ENCODE assay signal across 9 mouse cellular contexts in the genomic region with DNA sequence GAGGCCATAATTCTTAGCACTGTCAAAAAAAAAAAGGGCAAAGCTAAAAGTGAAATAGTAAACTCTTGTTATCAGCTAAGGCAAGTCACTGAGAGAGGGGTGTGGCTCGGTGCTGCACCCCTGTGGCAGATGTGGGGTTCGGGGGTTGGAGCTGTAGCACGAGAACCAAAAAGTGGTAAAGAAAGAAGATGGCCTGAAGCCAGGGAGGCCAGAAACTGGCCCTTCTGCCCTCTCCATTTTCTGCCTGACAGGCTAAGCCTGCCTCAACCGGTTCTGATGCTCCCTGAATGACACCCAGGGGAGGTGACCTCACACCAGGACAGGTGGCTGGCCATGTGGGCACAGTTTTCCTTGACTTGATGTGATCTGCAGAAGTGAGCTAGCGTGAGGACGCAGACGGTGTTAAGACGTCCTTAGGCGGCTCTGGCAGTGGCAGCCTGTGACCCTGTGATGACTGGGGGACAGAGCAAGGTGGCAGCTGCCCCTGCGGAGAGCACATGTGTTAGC. TPM values are rescaled to one million over a fixed set of nuclear protein-coding genes. Genes with fewer than 3 reads are reported as not detected.
A peak's percentile ranks its signal among the peaks of the same experiment; 100 is the strongest.
DNase-seq lines count a peak whose midpoint lies in the region; ATAC-seq lines count a peak whose summit lies in the region.
"Had no signal": no experiment of that assay in that cellular context is flagged by ENCODE, and none has a peak within 500 bp of the region (broad histone marks: within the 10 kb centered on the region; RNA-seq: fewer than 3 reads in every experiment).

No protein-coding gene starts in this region.

- peak overlapping the region in 1 of 2 experiments; percentile 53; a peak in 1 of 4 replicates for H3K27ac ChIP-seq in heart, embryonic 14.5 days (replicated peaks in 1 of 2; ENCODE audit: control insufficient read depth in 1 of 2, insufficient read depth in 1 of 2, low read depth in 2 of 2, low read length in 2 of 2)

- H3K36me3 ChIP-seq in heart, embryonic 14.5 days (ENCODE audit: control insufficient read depth, insufficient read depth, low read length): peaks cover 18% of the 10 kb centered on the region

- DNase-seq in cerebellum, adult 18-20 months: peak; percentile 33 to 38
- DNase-seq in cerebellum, adult 8-10 months: no peak
- DNase-seq in CD8-positive naive resting alpha-beta T cell, adult 2 months (ENCODE audit: low read depth in 2 of 2, low spot score in 2 of 2): peak; percentile 35 to 48
- DNase-seq in kidney, postnatal 25 days: peak; percentile 62 to 88
- DNase-seq in urinary bladder, adult 2 months (ENCODE audit: low spot score): no peak
- no peak for DNase-seq in ovary, postnatal 10 days (ENCODE audit: low spot score)

- no peaks in the 10 kb centered on the region for H3K27me3 ChIP-seq in heart, embryonic 14.5 days (ENCODE audit: control insufficient read depth, insufficient read depth, low read length)

- ATAC-seq in heart, embryonic 14.5 days (ENCODE audit: insufficient number of reproducible peaks, insufficient read depth, low FRiP score, low read depth): 0 out of 2 replicates have a peak, but pooled peaks have one; percentile 15
- ATAC-seq in neutrophil, adult 5-6 weeks (ENCODE audit: extremely low read depth, insufficient number of reproducible peaks, low FRiP score, poor library complexity, severe bottlenecking): 0 out of 2 replicates have a peak, but pooled peaks have one; percentile 14

- H3K9me3 ChIP-seq in heart, embryonic 14.5 days (ENCODE audit: control insufficient read depth, low read length): no peaks in the 10 kb centered on the region

- 65% methylated on average over 10 of the region's 10 CpGs for WGBS in heart, embryonic 14.5 days

- no peak overlapping the region for H3K9ac ChIP-seq in heart, embryonic 14.5 days (ENCODE audit: low read length)

- no peak overlapping the region for H3K4me3 ChIP-seq in heart, embryonic 14.5 days (ENCODE audit: control insufficient read depth in 1 of 2, insufficient read depth in 1 of 2, low read depth in 1 of 2, low read length in 2 of 2)

- H3K4me1 ChIP-seq in heart, embryonic 14.5 days (ENCODE audit: control insufficient read depth in 2 of 2, insufficient read depth in 2 of 2, low read length in 2 of 2): peaks cover 12 to 35% of the 10 kb centered on the region in 2 experiments; a peak in 3 of 4 replicates

- no peak overlapping the region for H3K4me2 ChIP-seq in heart, embryonic 14.5 days (ENCODE audit: low read length)

RNA-seq across cellular contexts. Expression of a gene that starts 10.5 kb away (rescaled TPM):
- polyA plus RNA-seq in heart, embryonic 14.5 days (2014; fragmentation: Nextera tagmentation; extraction: Ambion mirVana): 14.5 and 17.1 TPM in 2 replicates
- 15.6 and 15.9 TPM in 2 replicates for total RNA-seq in neutrophil, adult 5-6 weeks (2017)
- 38.6 and 55.0 TPM in 2 replicates for polyA plus RNA-seq in urinary bladder, adult 2 months (2012; rRNA removed)

RNA-seq across cellular contexts. Expression of a gene that starts 10.8 kb away (rescaled TPM):
- 0.43 TPM in 1 of 2 replicates, not detected in the other for polyA plus RNA-seq in heart, embryonic 14.5 days (2014; fragmentation: Nextera tagmentation; extraction: Ambion mirVana)
- 0.47 TPM in 1 of 2 replicates, not detected in the other for total RNA-seq in neutrophil, adult 5-6 weeks (2017)
- polyA plus RNA-seq in urinary bladder, adult 2 months (2012; rRNA removed): 1.6 and 1.8 TPM in 2 replicates
- total RNA-seq: heart, adult 18-20 months had no signal

RNA-seq across cellular contexts. Expression of a gene that starts 34.4 kb away (rescaled TPM):
- polyA plus RNA-seq in heart, embryonic 14.5 days (2014; fragmentation: Nextera tagmentation; extraction: Ambion mirVana): 5.6 and 6.2 TPM in 2 replicates
- 0.81 and 3.6 TPM in 2 replicates for total RNA-seq in neutrophil, adult 5-6 weeks (2017)
- 11.0 and 12.9 TPM in 2 replicates for polyA plus RNA-seq in urinary bladder, adult 2 months (2012; rRNA removed)

RNA-seq across cellular contexts. Expression of a gene that starts 34.6 kb away (rescaled TPM):
- polyA plus RNA-seq in heart, embryonic 14.5 days (2014; fragmentation: Nextera tagmentation; extraction: Ambion mirVana): 17.9 and 18.9 TPM in 2 replicates
- total RNA-seq in neutrophil, adult 5-6 weeks (2017): 58.6 and 61.8 TPM in 2 replicates
- 25.7 and 26.2 TPM in 2 replicates for polyA plus RNA-seq in urinary bladder, adult 2 months (2012; rRNA removed)

RNA-seq across cellular contexts. Expression of a gene that starts 56.0 kb away (rescaled TPM):
- not detected in 2 replicates for polyA plus RNA-seq in heart, embryonic 14.5 days (2014; fragmentation: Nextera tagmentation; extraction: Ambion mirVana)
- total RNA-seq in neutrophil, adult 5-6 weeks (2017): not detected in 2 replicates
- polyA plus RNA-seq in urinary bladder, adult 2 months (2012; rRNA removed): not detected in 2 replicates
- total RNA-seq: heart, adult 18-20 months had no signal

Comparison
In these comparisons a context has a peak if more than half of its experiments do, and no peak if none do; other contexts are left out.
1. DNase-seq: peak in cerebellum, adult 18-20 months (2 of 2), CD8-positive naive resting alpha-beta T cell, adult 2 months (2 of 2) and kidney, postnatal 25 days (2 of 2); none in cerebellum, adult 8-10 months (single experiment), urinary bladder, adult 2 months (single experiment) and ovary, postnatal 10 days (single experiment).